Mouse (Mus musculus) heart, adult 2 months (tissue): Measurements from ENCODE around the gene Gm10142.

Experiments
- CTCF ChIP-seq: fragments of 200-600 bp; IDR thresholded peaks from 2 replicates; pipeline ENCODE4 v1.8.1; 2022; ENCODE audit warnings: antibody characterized with exemption, mild to moderate bottlenecking, moderate library complexity
- POLR2A ChIP-seq: fragments of 200-500 bp; IDR thresholded peaks from 2 replicates; pipeline ENCODE4 v1.6.1; 2011; ENCODE audit warnings: mild to moderate bottlenecking, low read depth, low read length, control low read depth; ENCODE audit not compliant: insufficient read depth

DNA sequence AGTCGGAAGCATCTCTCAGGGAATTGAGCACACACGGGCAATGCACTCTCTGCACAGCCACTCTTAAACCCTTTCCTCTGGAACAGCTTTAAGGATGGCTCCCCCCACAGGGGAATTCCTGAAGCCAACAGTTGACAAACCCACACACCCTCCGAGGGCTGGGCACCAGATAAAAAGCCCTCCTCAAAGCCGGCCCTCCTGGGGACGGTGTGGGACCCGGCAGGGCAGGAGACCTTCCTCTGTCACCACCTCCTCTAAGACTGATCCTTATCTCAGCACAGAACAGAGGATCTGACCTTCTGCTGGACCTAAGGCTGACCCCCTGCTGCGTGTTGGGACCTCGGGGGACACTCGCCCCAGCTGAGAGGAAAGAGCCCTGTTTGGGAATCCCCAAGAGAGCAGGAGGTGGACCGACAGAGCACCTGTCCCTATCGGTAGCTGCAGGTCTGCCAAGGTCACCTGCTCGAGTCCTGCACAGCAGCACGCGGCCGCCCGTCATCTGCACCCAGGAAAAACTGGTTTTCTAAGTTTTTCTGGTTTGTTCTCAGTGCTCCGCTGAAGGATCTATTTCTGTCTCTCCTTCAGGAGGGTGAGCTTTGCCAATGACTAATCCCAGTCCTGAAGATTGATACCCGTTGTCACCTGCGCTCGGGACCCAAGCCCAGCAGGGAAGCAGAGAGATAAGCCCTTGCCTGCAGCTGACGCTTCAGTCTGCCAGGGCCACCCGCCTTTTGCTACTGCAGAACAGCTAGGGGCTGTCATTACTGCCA is 29.5 kb upstream of the Gm10142 start, which contains the start of gene Tspear:
- TF ChIP-seq CTCF (no peak), POLR2A (no peak)
